Comparison of ENCODE assay signal across 21 mouse cellular contexts in genomic region chr2:106578062-106578461, GRCm38 (mm10).
"Had no signal": no experiment of that assay in that cellular context is flagged by ENCODE, and none has a peak within 500 bp of the region (broad histone marks: within the 10 kb centered on the region; RNA-seq: fewer than 3 reads in every experiment).

No protein-coding gene starts in this region.

- H3K27ac ChIP-seq: left cerebral cortex, adult 2 months; liver, embryonic 12.5 days; liver, embryonic 15.5 days; midbrain, embryonic 12.5 days; midbrain, embryonic 15.5 days; stomach, embryonic 15.5 days had no signal

- H3K4me1 ChIP-seq: liver, embryonic 12.5 days; liver, embryonic 15.5 days; stomach, embryonic 15.5 days had no signal

- H3K4me2 ChIP-seq: limb, embryonic 12.5 days; limb, embryonic 15.5 days; liver, embryonic 12.5 days; liver, embryonic 15.5 days; midbrain, embryonic 12.5 days; midbrain, embryonic 15.5 days; stomach, embryonic 15.5 days had no signal

- H3K36me3 ChIP-seq: limb, embryonic 12.5 days; limb, embryonic 15.5 days; liver, embryonic 12.5 days; liver, embryonic 15.5 days; midbrain, embryonic 12.5 days; midbrain, embryonic 15.5 days; stomach, embryonic 15.5 days had no signal

- H3K9me3 ChIP-seq: limb, embryonic 12.5 days; limb, embryonic 15.5 days; liver, embryonic 12.5 days; liver, embryonic 15.5 days; midbrain, embryonic 12.5 days; midbrain, embryonic 15.5 days; stomach, embryonic 15.5 days had no signal

- H3K4me3 ChIP-seq: left cerebral cortex, adult 2 months; limb, embryonic 12.5 days; limb, embryonic 15.5 days; liver, embryonic 12.5 days; liver, embryonic 15.5 days; midbrain, embryonic 12.5 days; midbrain, embryonic 15.5 days; stomach, embryonic 15.5 days had no signal

- ATAC-seq: intestine, postnatal 0 days; liver, embryonic 12.5 days; midbrain, embryonic 15.5 days had no signal

- DNase-seq: kidney, adult 2 months; kidney, postnatal 10 days; kidney, postnatal 36 days; layer of hippocampus, postnatal 36 days; left cerebral cortex, postnatal 4 days; lung, adult 2 months; lung, postnatal 14 days; lung, postnatal 4 days; right cerebral cortex, adult 18-20 months; right cerebral cortex, postnatal 14 days; spleen, adult 18-20 months; thymus, postnatal 25 days had no signal

- H3K27me3 ChIP-seq: limb, embryonic 15.5 days; liver, embryonic 12.5 days; liver, embryonic 15.5 days; midbrain, embryonic 12.5 days; midbrain, embryonic 15.5 days; stomach, embryonic 15.5 days had no signal

- H3K9ac ChIP-seq: limb, embryonic 12.5 days; limb, embryonic 15.5 days; liver, embryonic 12.5 days; liver, embryonic 15.5 days; midbrain, embryonic 12.5 days; midbrain, embryonic 15.5 days; stomach, embryonic 15.5 days had no signal
